Mouse (Mus musculus) forebrain, embryonic 13.5 days (tissue): ENCODE data around the gene Dhx58. TPM values are rescaled to one million over a fixed set of nuclear protein-coding genes. Genes with fewer than 3 reads are reported as not detected.

Experiments
- ATAC-seq: fragments of 200-750 bp; cut with Nextera tagmentation; 2 replicates; pipeline ENCODE4 v1.8.0; 2017
- H3K27ac ChIP-seq: fragments of 300-500 bp; sonication (generic); 2 replicates; pipeline ENCODE4 v1.5.1; 2015; ENCODE audit warnings: inconsistent platforms, mild to moderate bottlenecking, moderate library complexity
- H3K27me3 ChIP-seq: fragments of 300-500 bp; sonication (generic); 2 replicates; pipeline ENCODE4 v1.6.1; 2015; ENCODE audit warnings: mild to moderate bottlenecking, inconsistent platforms
- H3K36me3 ChIP-seq: fragments of 300-500 bp; sonication (generic); 2 replicates; pipeline ENCODE4 v1.6.1; 2015; ENCODE audit warnings: mild to moderate bottlenecking, inconsistent platforms; ENCODE audit not compliant: poor library complexity, severe bottlenecking
- H3K4me1 ChIP-seq: fragments of 300-500 bp; sonication (generic); 2 replicates; pipeline ENCODE4 v1.6.1; 2015; ENCODE audit warnings: inconsistent platforms
- H3K4me2 ChIP-seq: fragments of 300-500 bp; sonication (generic); 2 replicates; pipeline ENCODE4 v1.6.1; 2015; ENCODE audit warnings: inconsistent platforms, mild to moderate bottlenecking, moderate library complexity
- H3K4me3 ChIP-seq: fragments of 300-500 bp; sonication (generic); 2 replicates; pipeline ENCODE4 v1.5.1; 2015; ENCODE audit warnings: mild to moderate bottlenecking, inconsistent platforms
- H3K9ac ChIP-seq: fragments of 300-500 bp; sonication (generic); 2 replicates; pipeline ENCODE4 v1.6.1; 2015; ENCODE audit warnings: mild to moderate bottlenecking, inconsistent platforms
- H3K9me3 ChIP-seq: fragments of 300-500 bp; sonication (generic); replicated peaks from 2 replicates; pipeline ENCODE4 v1.6.1; 2016; ENCODE audit warnings: inconsistent platforms
- WGBS: fragments of 180-500 bp; shearing (Covaris S2); methylation state at CpG from one replicate; pipeline ENCODE4 v1.1.7; 2015; 5-methylcytosine and 5-hydroxymethylcytosine counted together
- polyA plus RNA-seq: library from polyadenylated mRNA; unstranded; fragments of >200 nt; fragmentation: Nextera tagmentation; extraction: Ambion mirVana; gene quantifications from 2 replicates; pipeline ENCODE4 v1.2.1, GENCODE M21; 2015

Gene Dhx58
- polyA plus RNA-seq, 1 experiment from 2014 or later: 2.1 TPM

DNA sequence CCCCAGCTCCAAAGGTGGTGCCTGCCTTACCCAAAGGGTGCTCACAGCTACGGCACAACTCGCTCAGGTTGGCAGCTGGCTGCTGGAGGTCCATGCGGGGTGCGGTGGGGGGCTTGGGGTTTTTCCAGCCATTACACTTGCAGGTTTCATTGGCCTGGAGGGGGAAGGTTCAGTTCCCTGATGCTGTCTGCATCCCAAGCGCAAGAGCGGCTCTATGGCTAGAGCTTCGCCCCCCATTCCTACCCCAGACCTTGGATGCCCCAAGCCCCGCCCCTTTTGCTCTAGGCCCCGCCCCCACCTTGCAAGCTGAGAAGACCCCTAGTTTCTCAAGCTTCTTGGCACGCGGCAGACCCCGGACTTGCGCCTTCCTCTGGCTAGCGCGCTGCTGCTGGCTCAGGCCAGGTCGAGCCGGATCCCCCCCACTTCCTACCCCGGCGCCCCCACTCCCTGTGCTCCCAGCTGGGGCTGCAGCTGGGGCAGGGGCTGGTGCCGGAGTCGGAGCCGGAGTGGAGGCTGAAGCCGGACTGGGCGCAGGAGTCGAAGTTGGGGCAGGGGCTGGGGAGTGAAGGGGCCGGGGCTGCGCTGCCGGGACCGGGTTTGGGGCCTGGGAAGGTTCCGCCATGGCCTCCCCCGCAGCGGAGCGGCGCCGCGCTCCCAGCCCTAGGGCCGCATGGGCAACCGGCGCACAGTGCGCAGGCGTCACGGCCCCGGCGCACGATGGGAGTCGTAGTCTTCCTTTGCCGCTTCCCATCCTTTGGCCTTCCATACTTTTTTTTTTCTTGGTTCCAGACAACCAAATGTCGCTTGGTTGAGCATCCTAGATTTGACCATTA lies 7.9 kb upstream of the Dhx58 start, which contains the start of gene Kat2a:
TSS of gene Kat2a (minus strand) at position 683 of the 833 bp plus-strand sequence.
- Histone ChIP-seq H3K9ac (peak within 1 kb of the TSS; percentile 92), H3K4me2 (peak within 1 kb of the TSS; percentile 72), H3K27me3 (no peaks in the 10 kb centered on the region), H3K36me3 (peaks cover 55% of the 10 kb centered on the region), H3K9me3 (no peaks in the 10 kb centered on the region), H3K4me1 (peaks cover 29% of the 10 kb centered on the region), H3K27ac (peak within 1 kb of the TSS; percentile 75), H3K4me3 (peak within 1 kb of the TSS; percentile 96)
- WGBS: 2% methylated on average over 48 of the region's 48 CpGs
- ATAC-seq: peak; percentile 94

DNA sequence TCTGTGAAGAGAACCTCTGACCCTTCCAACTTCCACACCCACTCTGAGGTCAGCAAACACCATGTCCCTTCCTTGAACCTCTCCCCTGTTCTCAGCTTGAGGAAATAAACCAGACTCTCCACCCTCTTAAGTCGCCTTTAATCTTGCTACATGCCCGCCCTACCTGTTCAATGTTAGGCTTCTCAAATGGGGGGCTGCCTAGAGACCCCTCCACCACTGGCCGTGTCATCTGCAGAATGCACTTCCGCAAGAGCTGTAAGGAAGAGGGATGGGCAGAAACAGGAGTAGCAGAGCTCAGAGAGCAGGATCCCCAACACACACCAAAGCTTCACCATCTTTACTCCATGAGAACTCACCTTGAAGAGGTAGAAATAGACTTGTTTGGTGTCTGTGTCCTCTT lies 6.9 kb upstream of the Dhx58 start:
- H3K27ac ChIP-seq: no peak overlapping the region
- 90% methylated on average over 4 of the region's 4 CpGs for WGBS
- H3K9me3 ChIP-seq: no peaks in the 10 kb centered on the region
- H3K9ac ChIP-seq: peak overlapping the region; percentile 92; the same call in 1 of the 2 replicates
- H3K4me1 ChIP-seq: peaks cover 29% of the 10 kb centered on the region
- H3K4me2 ChIP-seq: no peak overlapping the region
- peaks cover 57% of the 10 kb centered on the region for H3K36me3 ChIP-seq
- H3K27me3 ChIP-seq: no peaks in the 10 kb centered on the region
- H3K4me3 ChIP-seq: peak overlapping the region; percentile 96; the same call in 1 of the 2 replicates
- no peak for ATAC-seq

DNA sequence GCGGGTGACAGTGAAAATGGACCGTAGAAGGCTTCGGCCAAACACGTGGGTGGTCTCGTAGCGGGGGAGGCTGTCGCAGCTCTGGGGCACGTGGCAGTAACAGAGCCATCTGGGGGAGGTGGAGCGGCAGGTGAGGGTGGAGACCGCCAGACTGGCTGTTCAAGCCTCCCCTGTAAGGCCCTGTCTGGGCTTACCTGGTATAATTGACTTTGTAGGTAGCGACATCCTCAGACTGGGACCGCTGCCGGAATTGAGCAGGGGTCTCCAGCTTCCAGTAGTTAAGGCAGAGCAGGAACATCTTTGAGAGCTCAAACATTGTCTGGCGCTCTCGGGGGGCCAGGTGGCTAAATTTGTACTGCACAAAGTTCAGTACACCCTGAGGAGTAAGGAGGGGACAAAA lies 6.5 kb upstream of the Dhx58 start:
- Histone ChIP-seq H3K4me1 (peaks cover 29% of the 10 kb centered on the region), H3K9ac (no peak overlapping the region), H3K9me3 (no peaks in the 10 kb centered on the region), H3K27ac (no peak overlapping the region), H3K27me3 (no peaks in the 10 kb centered on the region), H3K4me2 (no peak overlapping the region), H3K4me3 (no peak overlapping the region), H3K36me3 (peaks cover 57% of the 10 kb centered on the region)
- WGBS: 93% methylated on average over 15 of the region's 15 CpGs
- no peak for ATAC-seq

DNA sequence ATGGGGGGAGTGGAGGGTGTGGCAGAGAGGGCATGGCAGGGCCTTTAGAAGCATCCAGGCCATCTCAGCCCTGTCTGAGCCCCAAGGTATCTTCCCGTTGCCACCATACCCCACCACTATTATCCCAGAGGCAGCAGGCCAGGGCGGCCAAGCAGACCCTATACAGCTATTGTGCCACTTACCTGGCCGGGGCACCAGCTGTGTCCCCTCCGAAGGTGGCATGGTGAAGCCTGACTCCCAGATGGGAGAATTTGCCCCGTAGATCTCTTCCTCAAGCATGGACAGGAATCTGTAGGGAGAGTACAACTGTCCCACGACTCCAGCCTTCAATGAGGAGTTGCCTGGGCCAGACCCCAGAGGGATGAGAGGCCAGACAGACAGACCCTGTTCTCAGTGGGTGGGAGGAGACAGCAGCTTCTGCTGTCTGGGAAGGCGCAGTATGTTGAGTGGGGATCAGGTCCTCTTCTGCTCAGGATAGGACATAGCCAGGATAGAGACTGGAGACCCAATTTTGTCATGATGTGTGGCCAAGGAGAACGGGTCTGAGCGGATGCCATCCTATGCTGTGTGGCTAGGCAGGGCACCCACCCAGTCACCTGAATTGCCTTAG lies 5.2 kb upstream of the Dhx58 start:
- Histone ChIP-seq H3K36me3 (peaks cover 64% of the 10 kb centered on the region), H3K27ac (no peak overlapping the region), H3K4me2 (no peak overlapping the region), H3K9ac (no peak overlapping the region), H3K4me3 (no peak overlapping the region), H3K27me3 (no peaks in the 10 kb centered on the region), H3K9me3 (no peaks in the 10 kb centered on the region), H3K4me1 (peaks cover 22% of the 10 kb centered on the region)
- no peak for ATAC-seq
- 89% methylated on average over 9 of the region's 9 CpGs for WGBS

DNA sequence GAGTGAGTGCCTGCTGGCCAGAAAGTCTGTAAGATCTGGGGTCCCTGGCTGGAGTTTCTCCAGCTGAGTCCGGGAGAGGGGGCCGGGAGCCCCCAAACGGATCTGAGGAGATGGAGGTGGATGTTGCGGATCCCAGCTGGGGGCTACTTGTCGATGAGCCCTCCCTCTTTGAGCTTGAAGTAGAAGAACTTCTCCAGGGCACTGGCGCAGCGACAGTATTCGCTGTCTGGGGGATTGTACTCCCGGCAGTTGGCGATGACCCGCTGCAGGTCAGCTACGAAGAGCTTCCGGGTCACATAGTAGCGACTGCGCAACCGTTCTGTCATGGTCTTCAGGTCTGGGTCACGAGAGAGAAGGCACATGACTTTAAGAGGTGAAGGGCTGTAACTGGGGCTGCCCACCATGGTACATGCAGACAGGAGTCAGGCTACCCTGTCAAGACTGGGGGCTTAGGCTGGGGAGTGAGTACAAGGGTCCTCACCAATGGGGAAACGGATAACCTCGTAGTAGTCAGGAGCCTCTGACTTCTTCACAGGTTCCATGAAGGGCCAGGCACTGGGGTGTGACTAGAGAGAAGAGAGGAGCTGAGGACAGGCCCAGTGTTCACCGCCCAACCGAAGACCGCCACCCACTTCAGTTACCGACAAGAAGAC lies 1.1 kb upstream of the Dhx58 start:
- Histone ChIP-seq H3K9me3 (no peaks in the 10 kb centered on the region), H3K27me3 (0 out of 2 replicates have a peak, but pooled peaks cover 4% of the 10 kb centered on the region), H3K36me3 (peaks cover 60% of the 10 kb centered on the region), H3K4me3 (no peak overlapping the region), H3K4me2 (no peak overlapping the region), H3K4me1 (peaks cover 7% of the 10 kb centered on the region; the same call in 1 of the 2 replicates), H3K9ac (no peak overlapping the region), H3K27ac (no peak overlapping the region)
- no peak for ATAC-seq
- WGBS: 93% methylated on average over 23 of the region's 23 CpGs

DNA sequence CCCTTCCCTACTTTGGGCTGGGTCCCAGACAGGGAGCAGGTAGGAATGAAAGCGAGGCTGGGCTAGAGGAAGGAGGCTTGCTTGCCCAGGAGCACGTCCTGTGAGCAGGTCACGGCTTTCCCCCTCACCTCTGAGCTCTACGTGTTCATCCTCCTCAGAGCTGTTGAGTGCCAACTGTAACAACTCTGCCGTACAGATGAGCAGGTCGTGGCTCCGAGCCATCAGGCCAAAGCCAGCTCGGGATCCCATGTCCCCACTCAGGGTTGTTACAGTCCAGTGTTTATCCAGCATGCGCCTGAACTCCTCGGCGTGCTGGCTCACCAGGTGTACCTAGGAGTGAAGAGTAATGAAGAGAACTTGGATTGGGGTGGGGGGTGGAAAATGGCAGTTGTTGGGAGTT lies 705 bp downstream of the Dhx58 start:
- H3K27me3 ChIP-seq: 0 out of 2 replicates have a peak, but pooled peaks cover 4% of the 10 kb centered on the region
- WGBS: 77% methylated on average over 11 of the region's 11 CpGs
- no peak for ATAC-seq

DNA sequence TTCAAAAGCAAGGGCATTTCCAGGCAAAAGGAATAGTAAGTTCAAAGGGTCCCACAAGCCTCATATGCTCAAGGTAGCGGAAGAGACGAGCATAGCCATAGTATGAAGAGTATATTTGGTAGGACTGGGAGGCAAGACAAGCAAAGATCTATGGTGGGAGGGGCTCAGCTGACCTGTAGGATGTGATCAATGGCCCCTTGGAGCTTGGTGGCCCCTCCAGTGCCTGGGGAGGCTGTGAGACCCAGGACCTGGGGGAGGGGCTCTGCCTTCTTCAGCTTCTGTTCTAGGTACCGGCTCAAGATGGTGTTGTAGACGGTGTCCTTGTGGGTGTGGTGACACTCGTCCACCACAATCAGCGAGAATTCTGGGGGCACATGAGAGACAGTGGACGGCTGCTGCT lies 1.2 kb downstream of the Dhx58 start:
- WGBS: 46% methylated on average over 7 of the region's 7 CpGs
- no peak overlapping the region for H3K9ac ChIP-seq
- peaks cover 7% of the 10 kb centered on the region; the same call in 1 of the 2 replicates for H3K4me1 ChIP-seq
- no peak overlapping the region; the same call in 1 of the 2 replicates for H3K4me3 ChIP-seq
- 0 out of 2 replicates have a peak, but pooled peaks cover 4% of the 10 kb centered on the region for H3K27me3 ChIP-seq
- H3K27ac ChIP-seq: no peak overlapping the region
- 0 out of 2 replicates have a peak, but pooled peaks have one; percentile 4 for ATAC-seq
- H3K9me3 ChIP-seq: no peaks in the 10 kb centered on the region
- peak overlapping the region; percentile 28 for H3K4me2 ChIP-seq
- H3K36me3 ChIP-seq: peaks cover 37% of the 10 kb centered on the region

More for the DNA sequence above, 705 bp downstream of the Dhx58 start:
- peaks cover 42% of the 10 kb centered on the region for H3K36me3 ChIP-seq
- no peak overlapping the region for H3K27ac ChIP-seq
- H3K4me2 ChIP-seq: no peak overlapping the region
- H3K9ac ChIP-seq: no peak overlapping the region
- no peaks in the 10 kb centered on the region for H3K9me3 ChIP-seq
- H3K4me3 ChIP-seq: no peak overlapping the region
- peaks cover 7% of the 10 kb centered on the region; the same call in 1 of the 2 replicates for H3K4me1 ChIP-seq

DNA sequence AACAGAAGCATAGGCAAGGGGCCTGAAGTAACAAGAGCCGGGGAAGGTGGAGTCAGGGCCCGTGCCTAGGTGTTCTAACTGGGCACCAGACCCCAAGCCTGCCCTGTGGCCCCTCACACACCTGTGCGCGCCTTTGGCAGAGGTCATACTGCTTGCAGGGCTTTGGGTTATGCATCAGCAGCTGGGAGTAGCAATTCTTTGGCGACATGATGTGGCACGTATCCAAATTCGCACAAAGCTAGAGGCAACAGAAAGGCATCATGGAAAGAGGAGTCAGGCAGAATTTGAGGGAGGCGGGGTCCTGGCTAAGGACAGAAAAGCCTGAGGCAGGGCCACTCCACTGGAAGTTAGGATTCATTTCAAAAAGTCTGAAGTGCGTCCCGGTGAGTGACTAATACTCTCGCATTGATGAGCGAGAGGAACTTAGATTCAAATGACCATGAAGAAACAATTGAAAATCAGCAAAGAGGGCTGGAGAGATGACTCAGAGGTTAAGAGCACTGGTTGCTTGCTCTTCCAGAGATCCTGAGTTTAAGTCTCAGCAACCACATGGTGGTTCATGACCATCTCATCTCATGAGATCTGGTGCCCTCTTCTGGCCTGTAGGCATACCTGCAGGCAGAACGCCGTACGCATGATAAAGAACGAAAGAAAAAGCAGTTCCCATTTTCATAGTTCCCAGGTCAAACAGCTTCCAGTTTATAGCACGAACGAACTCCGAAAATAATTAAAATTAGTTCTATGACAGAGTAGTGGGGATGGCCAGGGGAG lies 1.8 kb downstream of the Dhx58 start:
- Histone ChIP-seq H3K27ac (no peak overlapping the region), H3K27me3 (0 out of 2 replicates have a peak, but pooled peaks cover 4% of the 10 kb centered on the region), H3K9me3 (no peaks in the 10 kb centered on the region), H3K4me2 (peak overlapping the region; percentile 28), H3K4me3 (no peak overlapping the region; the same call in 1 of the 2 replicates), H3K4me1 (peaks cover 7% of the 10 kb centered on the region; the same call in 1 of the 2 replicates), H3K9ac (no peak overlapping the region), H3K36me3 (peaks cover 31% of the 10 kb centered on the region)
- ATAC-seq: peak; percentile 27; the same call in 1 of the 2 replicates
- 36% methylated on average over 19 of the region's 19 CpGs for WGBS

DNA sequence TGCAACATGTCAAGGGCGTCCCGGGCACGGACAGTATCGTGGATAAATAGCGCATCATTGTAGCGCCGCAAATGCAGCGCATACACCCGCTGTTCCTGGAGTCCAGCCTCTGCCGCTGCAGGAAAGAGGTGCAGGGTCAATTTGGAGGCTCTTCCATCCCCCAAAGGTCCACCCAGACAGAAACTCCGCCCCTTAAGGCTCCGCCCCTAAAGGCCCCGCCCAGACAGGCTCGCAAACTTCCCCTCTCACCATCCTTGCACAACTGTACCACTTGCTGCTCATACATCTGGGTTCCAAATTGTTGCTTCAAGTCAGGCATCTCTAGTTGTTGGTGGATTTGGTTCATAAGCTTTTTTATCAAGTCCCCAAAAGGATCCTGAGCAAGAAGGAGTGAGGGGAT lies 2.8 kb downstream of the Dhx58 start:
- 3% methylated on average over 14 of the region's 14 CpGs for WGBS
- H3K4me2 ChIP-seq: peak overlapping the region; percentile 43
- H3K9ac ChIP-seq: no peak overlapping the region
- peaks cover 21% of the 10 kb centered on the region for H3K36me3 ChIP-seq
- no peaks in the 10 kb centered on the region for H3K9me3 ChIP-seq
- H3K27me3 ChIP-seq: 0 out of 2 replicates have a peak, but pooled peaks cover 4% of the 10 kb centered on the region
- no peak for ATAC-seq
- H3K4me3 ChIP-seq: peak overlapping the region; percentile 9; the same call in 1 of the 2 replicates
- H3K27ac ChIP-seq: no peak overlapping the region
- peaks cover 7% of the 10 kb centered on the region; the same call in 1 of the 2 replicates for H3K4me1 ChIP-seq

DNA sequence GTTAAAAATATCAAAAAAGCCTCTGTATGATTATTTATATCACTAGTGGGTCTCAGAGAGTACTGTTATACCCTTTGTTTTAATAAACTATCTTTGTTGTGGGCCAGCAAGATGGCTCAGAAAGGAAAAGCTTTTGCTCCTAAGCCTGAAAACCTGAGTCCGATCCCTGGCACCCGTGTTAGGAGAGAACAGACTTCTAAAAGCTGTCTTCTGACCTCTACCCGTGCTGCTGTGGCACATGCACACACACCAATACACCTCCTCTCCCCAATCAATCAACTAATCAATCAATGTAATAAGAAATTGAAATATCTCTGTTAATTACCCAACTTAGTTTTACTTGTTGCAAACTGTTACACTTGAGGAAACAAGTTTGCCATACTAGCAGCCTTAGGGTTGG lies 3.4 kb downstream of the Dhx58 start:
- Histone ChIP-seq H3K4me1 (peaks cover 7% of the 10 kb centered on the region; the same call in 1 of the 2 replicates), H3K4me2 (peak overlapping the region; percentile 43; the same call in 1 of the 2 replicates), H3K27me3 (0 out of 2 replicates have a peak, but pooled peaks cover 4% of the 10 kb centered on the region), H3K9me3 (no peaks in the 10 kb centered on the region), H3K36me3 (peaks cover 15% of the 10 kb centered on the region), H3K9ac (no peak overlapping the region), H3K27ac (no peak overlapping the region), H3K4me3 (no peak overlapping the region)
- WGBS: 78% methylated on average over 3 of the region's 3 CpGs
- no peak for ATAC-seq

DNA sequence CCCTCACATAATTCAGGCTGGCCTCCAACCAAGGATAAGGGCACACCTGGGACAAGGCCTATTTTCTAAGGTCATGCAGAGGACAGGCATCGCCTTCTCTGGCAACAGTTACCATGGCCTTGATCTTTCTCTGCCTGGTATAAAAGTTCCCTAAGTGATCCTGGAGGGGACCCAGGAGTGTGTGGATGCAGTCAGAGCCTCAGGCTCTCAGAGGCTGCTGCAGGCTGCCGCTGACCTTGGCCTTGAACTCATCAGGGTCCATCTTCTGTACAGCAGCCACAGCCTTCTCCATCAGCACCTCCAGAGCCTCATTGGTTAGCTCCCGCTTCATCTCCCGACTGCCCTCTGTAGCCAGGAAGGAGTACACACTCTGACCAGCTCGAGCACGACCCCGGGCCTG lies 6.2 kb downstream of the Dhx58 start:
- H3K9me3 ChIP-seq: no peaks in the 10 kb centered on the region
- no peaks in the 10 kb centered on the region for H3K36me3 ChIP-seq
- H3K27me3 ChIP-seq: peaks cover 8% of the 10 kb centered on the region
- WGBS: 78% methylated on average over 7 of the region's 7 CpGs
- H3K4me2 ChIP-seq: no peak overlapping the region
- no peak overlapping the region for H3K27ac ChIP-seq
- no peak overlapping the region for H3K4me3 ChIP-seq
- no peak overlapping the region for H3K9ac ChIP-seq
- peaks cover 7% of the 10 kb centered on the region; the same call in 1 of the 2 replicates for H3K4me1 ChIP-seq
- no peak for ATAC-seq
